Mouse (Mus musculus) adrenal gland, adult 8-10 months (tissue): ENCODE results near the gene Ttll6. TPM values are rescaled to one million over a fixed set of nuclear protein-coding genes. Genes with fewer than 3 reads are reported as not detected.
A peak's percentile ranks its signal among the peaks of the same experiment; 100 is the strongest.

Source experiments
- DNase-seq: peaks from one replicate; pipeline ENCODE4 v3.0.0; 2022
- total RNA-seq, 4 experiments: library from RNA; stranded (reverse); gene quantifications; 2 replicates each; pipeline ENCODE4 v1.2.4; 2022

Ttll6 gene
- total RNA-seq, 4 experiments from 2014 or later, result not detected

GRCm38 (mm10) chr11:96169016-96169415 lies 35.4 kb downstream of the Ttll6 start:
- no peak for DNase-seq

GRCm38 (mm10) chr11:96170711-96171379 lies 37.3 kb downstream of the Ttll6 start:
- no peak for DNase-seq

- DNase-seq, result no peak
Measured at GRCm38 (mm10) chr11:96171601-96172000, 38.0 kb downstream of the Ttll6 start.

- no peak for DNase-seq
Measured at GRCm38 (mm10) chr11:96172511-96173287, 39.1 kb downstream of the Ttll6 start.

- DNase-seq, result no peak
Measured at GRCm38 (mm10) chr11:96173288-96173840, 39.8 kb downstream of the Ttll6 start.

GRCm38 (mm10) chr11:96174881-96175280 lies 41.3 kb downstream of the Ttll6 start:
- no peak for DNase-seq

GRCm38 (mm10) chr11:96175511-96175910 lies 41.9 kb downstream of the Ttll6 start:
- no peak for DNase-seq

GRCm38 (mm10) chr11:96175951-96176530 lies 42.5 kb downstream of the Ttll6 start:
- DNase-seq, result no peak

- no peak for DNase-seq
Measured at GRCm38 (mm10) chr11:96176841-96177240, 43.3 kb downstream of the Ttll6 start.

- DNase-seq, result no peak
Measured at GRCm38 (mm10) chr11:96177546-96178174, 44.1 kb downstream of the Ttll6 start.

- DNase-seq, result no peak
Measured at GRCm38 (mm10) chr11:96178356-96178755, 44.8 kb downstream of the Ttll6 start.

- no peak for DNase-seq
Measured at GRCm38 (mm10) chr11:96178911-96179503, 45.4 kb downstream of the Ttll6 start.

- DNase-seq, result no peak
Measured at GRCm38 (mm10) chr11:96181061-96181460, 47.5 kb downstream of the Ttll6 start.

- DNase-seq, result no peak
Measured at GRCm38 (mm10) chr11:96184233-96184632, 50.6 kb downstream of the Ttll6 start.

GRCm38 (mm10) chr11:96187321-96187720 lies 53.7 kb downstream of the Ttll6 start:
- DNase-seq, result no peak

- DNase-seq, result no peak
Measured at GRCm38 (mm10) chr11:96189810-96190522, 56.4 kb downstream of the Ttll6 start.

- no peak for DNase-seq
Measured at GRCm38 (mm10) chr11:96191132-96191531, 57.5 kb downstream of the Ttll6 start.

GRCm38 (mm10) chr11:96193521-96194400 lies 60.2 kb downstream of the Ttll6 start, which contains the start of gene Hoxb13:
TSS of gene Hoxb13 (plus strand) at chr11:96194316.
- DNase-seq, result peak; percentile 17

- no peak for DNase-seq
Measured at GRCm38 (mm10) chr11:96194401-96194710, 60.8 kb downstream of the Ttll6 start.

GRCm38 (mm10) chr11:96194961-96195640 lies 61.5 kb downstream of the Ttll6 start:
- no peak for DNase-seq
